Comparison of ENCODE assay signal across 9 mouse cellular contexts in genomic region chr7:102695358-102696125, GRCm38 (mm10). TPM values are rescaled to one million over a fixed set of nuclear protein-coding genes. Genes with fewer than 3 reads are reported as not detected.
DNase-seq lines count a peak whose midpoint lies in the region; ATAC-seq and TF ChIP-seq lines count a peak whose summit lies in the region.
"Had no signal": no experiment of that assay in that cellular context is flagged by ENCODE, and none has a peak within 500 bp of the region (broad histone marks: within the 10 kb centered on the region; RNA-seq: fewer than 3 reads in every experiment).

Gene Olfr557, plus strand, starts transcription at chr7:102695910.

- peak; percentile 83 for TF ChIP-seq CTCF in midbrain, postnatal 0 days (IDR thresholded peaks at IDR 0.05)

- no peak for ATAC-seq in heart, embryonic 11.5 days (replicated peaks; ENCODE audit: insufficient number of reproducible peaks, low FRiP score, low TSS enrichment)
- ATAC-seq in midbrain, postnatal 0 days (ENCODE audit: low FRiP score) = no peak

- H3K27ac ChIP-seq in heart, embryonic 11.5 days (ENCODE audit: low read depth, low read length) = no peak within 1 kb of the TSS
- H3K27ac ChIP-seq in midbrain, postnatal 0 days (ENCODE audit: low read depth, low read length) = no peak within 1 kb of the TSS

- no peaks in the 10 kb centered on the region for H3K4me1 ChIP-seq in heart, embryonic 11.5 days (ENCODE audit: control insufficient read depth, insufficient read depth, low read length)
- H3K4me1 ChIP-seq in midbrain, postnatal 0 days (ENCODE audit: insufficient read depth, low read length) = no peaks in the 10 kb centered on the region

- no peak within 1 kb of the TSS for H3K4me2 ChIP-seq in heart, embryonic 11.5 days
- H3K4me2 ChIP-seq in midbrain, postnatal 0 days (ENCODE audit: low read depth, low read length, poor library complexity, severe bottlenecking) = no peak within 1 kb of the TSS

- no peaks in the 10 kb centered on the region for H3K27me3 ChIP-seq in heart, embryonic 11.5 days (ENCODE audit: control insufficient read depth, insufficient read depth, low read length)
- no peaks in the 10 kb centered on the region for H3K27me3 ChIP-seq in midbrain, postnatal 0 days (ENCODE audit: insufficient read depth, low read length)

- DNase-seq in heart, adult 8-10 months (ENCODE audit: low spot score) = peak; percentile 26
- peak; percentile 29 for DNase-seq in urinary bladder, postnatal 14 days (ENCODE audit: low spot score)
- DNase-seq in urinary bladder, adult 2 months (ENCODE audit: low spot score) = no peak
- DNase-seq in brain, adult 2 months (ENCODE audit: low read depth, low spot score) = peak; percentile 59
- peak; percentile 57 for DNase-seq in heart, postnatal 4 days
- peak; percentile 25 for DNase-seq in midbrain, postnatal 0 days (ENCODE audit: low spot score)
- no peak for DNase-seq in layer of hippocampus, adult 8-10 months (ENCODE audit: low spot score in 2 of 2)

- no peak within 1 kb of the TSS for H3K4me3 ChIP-seq in heart, embryonic 11.5 days (ENCODE audit: low read depth, low read length)
- no peak within 1 kb of the TSS for H3K4me3 ChIP-seq in midbrain, postnatal 0 days (ENCODE audit: low read depth, low read length)
- H3K4me3 ChIP-seq: erythroblast, embryonic 14.5 days had no signal

- no peaks in the 10 kb centered on the region for H3K9me3 ChIP-seq in heart, embryonic 11.5 days (replicated peaks; ENCODE audit: control insufficient read depth, low read length)
- no peaks in the 10 kb centered on the region for H3K9me3 ChIP-seq in midbrain, postnatal 0 days (ENCODE audit: low read length)

- 66% methylated on average over 5 of the region's 5 CpGs for WGBS in heart, embryonic 11.5 days (ENCODE audit: insufficient replicate concordance)
- WGBS in midbrain, postnatal 0 days = 77% methylated on average over 5 of the region's 5 CpGs

- H3K9ac ChIP-seq in heart, embryonic 11.5 days (ENCODE audit: low read depth, low read length) = no peak within 1 kb of the TSS
- no peak within 1 kb of the TSS for H3K9ac ChIP-seq in midbrain, postnatal 0 days (replicated peaks; ENCODE audit: low read length, poor library complexity, severe bottlenecking)

- H3K36me3 ChIP-seq in heart, embryonic 11.5 days (ENCODE audit: control insufficient read depth, insufficient read depth, low read length) = no peaks in the 10 kb centered on the region
- H3K36me3 ChIP-seq in midbrain, postnatal 0 days (ENCODE audit: insufficient read depth, low read length) = no peaks in the 10 kb centered on the region

RNA-seq across cellular contexts. Expression of gene Olfr557, which starts in this region (rescaled TPM):
- total RNA-seq in heart, adult 8-10 months (2022) = not detected
- polyA plus RNA-seq in heart, embryonic 11.5 days (2014; fragmentation: Nextera tagmentation; extraction: Ambion mirVana) = not detected in 2 replicates
- not detected in 2 replicates for polyA plus RNA-seq in urinary bladder, adult 2 months (2012; rRNA removed)
- total RNA-seq in heart, postnatal 4 days (2021) = not detected
- total RNA-seq in midbrain, postnatal 0 days (2014; rRNA removed) = not detected in 2 replicates
- polyA plus RNA-seq in midbrain, postnatal 0 days (2015; fragmentation: Nextera tagmentation; extraction: Ambion mirVana) = not detected in 2 replicates
- under 1 TPM; 0.12 to 0.85 (median 0.17) TPM for total RNA-seq in layer of hippocampus, adult 8-10 months (2022)
- polyA plus RNA-seq: erythroblast, embryonic 14.5 days had no signal

Comparison
In these comparisons a context has a peak if more than half of its experiments do, and no peak if none do; other contexts are left out.
1. DNase-seq: peak in urinary bladder, postnatal 14 days (single experiment) and brain, adult 2 months (single experiment); none in urinary bladder, adult 2 months (single experiment) and layer of hippocampus, adult 8-10 months (0 of 2).
2. Peak in DNase-seq in heart, adult 8-10 months; RNA of the gene not detected or under 1 TPM.
3. Peak in DNase-seq in heart, postnatal 4 days; RNA of the gene not detected or under 1 TPM.
4. Peak in DNase-seq in midbrain, postnatal 0 days; RNA of the gene not detected or under 1 TPM.